Mouse (Mus musculus): ENCODE measurements around the gene Srr. TPM values are rescaled to one million over a fixed set of nuclear protein-coding genes. Genes with fewer than 3 reads are reported as not detected.

Gene Srr
- 12.0 and 13.5 TPM in 2 replicates for polyA plus RNA-seq (2015; fragmentation: Nextera tagmentation; extraction: Ambion mirVana)

DNA sequence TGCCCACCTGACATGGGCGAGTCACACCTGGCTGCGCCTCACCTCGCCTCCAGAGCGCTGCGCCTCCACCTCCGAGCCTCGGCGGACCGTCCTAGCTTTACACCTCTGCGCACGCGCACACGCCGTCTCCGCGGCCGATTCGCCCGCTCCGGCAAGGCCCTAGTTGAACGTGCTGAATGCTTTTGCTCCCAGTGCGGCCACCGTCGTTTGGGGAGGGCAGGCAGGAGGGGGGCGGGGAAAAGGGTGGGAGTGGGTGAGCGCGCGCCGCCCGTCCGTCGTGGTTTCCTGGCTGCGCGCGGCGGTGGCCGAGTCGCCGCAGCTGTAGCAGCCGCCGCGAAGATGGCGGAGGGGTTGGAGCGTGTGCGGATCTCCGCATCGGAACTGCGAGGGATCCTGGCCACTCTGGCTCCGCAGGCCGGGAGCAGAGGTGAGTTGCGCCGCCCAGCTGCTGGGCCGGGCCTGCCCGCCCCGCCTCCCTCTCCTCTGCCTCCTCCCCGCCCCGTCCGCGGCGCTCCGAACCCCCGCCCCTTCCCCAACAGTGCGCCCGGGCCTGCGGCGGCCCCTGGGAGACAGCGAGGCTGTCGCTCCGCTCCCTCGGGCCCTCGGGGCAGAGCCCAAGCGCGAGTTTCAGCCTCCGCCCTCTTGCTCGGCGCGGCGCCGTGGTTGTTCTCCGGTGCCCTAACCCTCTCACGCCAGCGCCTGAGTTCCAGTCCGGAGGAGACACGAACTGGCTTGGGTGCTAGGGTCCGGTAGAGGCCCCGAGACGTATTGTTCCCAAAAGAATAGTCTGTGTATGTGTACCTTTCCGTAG lies at the start of gene Srr, which contains the start of gene Smg6:
Gene Srr (minus strand): TSS at position 372 of the 811 bp plus-strand sequence.
Gene Smg6 (plus strand): TSS at position 247 of the 811 bp plus-strand sequence.

DNA sequence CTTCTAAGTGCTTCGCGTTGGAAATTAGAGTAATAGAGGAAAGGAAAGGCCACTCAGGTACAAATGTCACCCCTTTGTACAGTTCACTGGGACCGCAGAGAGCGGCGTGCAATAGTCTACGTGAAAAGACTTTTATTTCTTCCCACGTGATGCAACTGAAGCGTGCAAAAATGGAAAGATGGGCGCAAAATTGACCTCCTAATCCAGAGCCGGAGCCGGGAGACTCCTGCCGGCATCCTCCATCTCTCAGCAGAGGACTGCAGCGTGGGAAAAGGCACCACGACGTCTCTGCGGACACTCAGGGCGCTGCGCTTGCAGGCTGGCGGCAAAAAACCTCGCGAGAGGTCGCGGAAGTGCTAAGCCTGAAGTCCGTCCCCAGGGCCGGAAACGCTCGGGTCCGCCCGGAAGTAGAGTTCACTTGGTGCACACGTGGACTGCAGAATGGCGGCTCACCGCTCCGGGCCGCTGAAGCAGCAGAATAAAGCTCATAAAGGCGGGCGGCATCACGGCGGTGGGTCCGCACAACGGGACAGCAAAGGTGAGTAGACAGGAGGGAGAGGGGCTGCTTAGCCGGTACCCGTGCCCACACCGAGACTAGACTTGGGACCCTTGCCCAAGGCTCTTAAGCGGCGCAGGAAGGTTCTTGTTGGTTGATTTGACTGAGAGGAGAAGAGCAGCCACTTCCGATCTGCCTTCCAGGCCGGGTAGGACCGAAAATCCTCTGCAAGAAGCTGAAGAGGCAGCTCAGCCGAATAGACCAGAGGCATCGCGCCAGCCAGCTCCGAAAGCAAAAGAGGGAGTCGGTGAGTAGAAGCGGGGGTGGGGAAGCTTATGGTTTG lies 27.9 kb downstream of the Srr start, which contains the start of gene Tsr1:
Gene Tsr1 (plus strand): TSS at position 394 of the 839 bp plus-strand sequence.

DNA sequence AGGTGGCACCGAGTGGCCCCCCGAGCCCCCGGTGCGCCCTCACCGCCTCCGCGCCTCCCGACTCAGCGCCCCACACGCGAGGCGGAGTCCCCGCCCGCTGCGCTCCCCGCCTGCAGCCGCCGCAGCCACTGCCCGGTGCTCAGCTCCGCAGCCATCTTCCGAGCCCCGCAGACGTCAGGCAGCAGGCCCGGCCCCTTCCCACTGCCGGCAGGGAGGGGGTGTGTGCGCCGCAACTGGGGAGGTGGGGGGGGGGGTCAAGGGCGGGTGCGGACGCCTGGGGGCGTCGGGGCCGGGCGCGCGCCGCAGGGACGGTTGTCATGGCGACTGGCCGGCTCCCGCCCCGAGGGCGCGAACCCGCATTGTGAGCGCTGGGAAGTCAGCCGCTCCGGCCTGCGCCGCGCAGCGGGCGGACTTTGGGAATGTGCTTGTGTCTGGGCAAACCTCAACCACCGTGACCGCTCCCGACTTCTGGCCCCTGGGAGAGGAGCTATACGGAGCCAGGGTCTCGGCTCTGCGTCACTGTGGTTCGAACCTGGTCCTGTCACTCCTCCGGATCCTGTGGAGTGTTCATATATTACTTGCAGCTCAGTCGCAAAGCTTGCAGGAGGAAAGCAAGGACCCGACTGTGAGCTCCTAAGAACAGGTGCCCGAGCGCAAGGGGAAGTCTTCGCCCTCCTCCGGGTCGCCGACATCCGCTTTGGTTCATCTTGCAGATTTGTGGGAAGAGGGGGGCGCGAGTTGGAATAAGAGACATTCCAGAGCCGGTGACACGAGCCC lies 28.7 kb downstream of the Srr start, which contains the start of gene Sgsm2:
Gene Sgsm2 (minus strand): TSS at position 160 of the 777 bp plus-strand sequence.

Small RNAs within 50 kb of the gene (microRNA-seq; reads per million reads assigned to microRNA genes)
- not detected for gene Mir6926

Other genes starting within 250 kb of the Srr start
- 40.7 and 53.3 TPM in 2 replicates for gene Pafah1b1, start 201.3 kb downstream of the Srr start, polyA plus RNA-seq (2015; fragmentation: Nextera tagmentation; extraction: Ambion mirVana)
- 15.9 and 16.2 TPM in 2 replicates for gene Mettl16, start 155.1 kb downstream of the Srr start, polyA plus RNA-seq (2015; fragmentation: Nextera tagmentation; extraction: Ambion mirVana)
- gene Mnt, start 95.0 kb downstream of the Srr start, polyA plus RNA-seq (2015; fragmentation: Nextera tagmentation; extraction: Ambion mirVana) = 3.2 and 3.3 TPM in 2 replicates
- gene Sgsm2, start 28.9 kb downstream of the Srr start, polyA plus RNA-seq (2015; fragmentation: Nextera tagmentation; extraction: Ambion mirVana) = 2.7 and 3.3 TPM in 2 replicates
- 27.0 and 30.3 TPM in 2 replicates for gene Tsr1, start 27.9 kb downstream of the Srr start, polyA plus RNA-seq (2015; fragmentation: Nextera tagmentation; extraction: Ambion mirVana)
- 6.3 and 6.7 TPM in 2 replicates for gene Smg6, start 125 bp downstream of the Srr start, polyA plus RNA-seq (2015; fragmentation: Nextera tagmentation; extraction: Ambion mirVana)
- 8.1 and 10.2 TPM in 2 replicates for gene Hic1, start 243.6 kb upstream of the Srr start, polyA plus RNA-seq (2015; fragmentation: Nextera tagmentation; extraction: Ambion mirVana)